Mouse (Mus musculus): ENCODE measurements around the gene Hs3st2. TPM values are rescaled to one million over a fixed set of nuclear protein-coding genes. Genes with fewer than 3 reads are reported as not detected.

Gene Hs3st2
- total RNA-seq, 1 experiment: not detected

- DNase-seq (ENCODE audit: low read depth, low spot score): no peak
- TF ChIP-seq HCFC1 (IDR thresholded peaks at IDR 0.05; ENCODE audit: borderline replicate concordance, insufficient read depth, low read length) (no peak), MAFK (IDR thresholded peaks at IDR 0.05; ENCODE audit: insufficient read depth, low read depth, low read length) (no peak), CHD2 (IDR thresholded peaks at IDR 0.05; ENCODE audit: low read depth, low read length) (no peak), ZC3H11A (IDR thresholded peaks at IDR 0.05; ENCODE audit: borderline replicate concordance, low read depth, low read length) (no peak), ZNF384 (IDR thresholded peaks at IDR 0.05; ENCODE audit: low read depth, low read length) (no peak)
- H3K27ac ChIP-seq (ENCODE audit: insufficient read depth, low read depth, low read length, poor library complexity, severe bottlenecking): no peak overlapping the region
- no peak overlapping the region for H3K9ac ChIP-seq (ENCODE audit: insufficient read depth, low read depth, low read length, poor library complexity, severe bottlenecking)
- no peaks in the 10 kb centered on the region for H3K9me3 ChIP-seq (ENCODE audit: control insufficient read depth, insufficient read depth, low read depth, low read length)
- in situ Hi-C loops (cut with MboI; ENCODE audit: low sequenced_read_pairs in 2 of 2, unreplicated experiment in 2 of 2): no loop called here
- H3K4me1 ChIP-seq (ENCODE audit: control insufficient read depth in 2 of 2, insufficient read depth in 2 of 2, low read length in 2 of 2, poor library complexity in 1 of 2): no peaks in the 10 kb centered on the region
- H3K36me3 ChIP-seq (ENCODE audit: control insufficient read depth, insufficient read depth, low read length, poor library complexity, severe bottlenecking): no peaks in the 10 kb centered on the region; the same call in 1 of the 2 replicates
- no peak overlapping the region for H3K4me3 ChIP-seq (ENCODE audit: insufficient read depth in 1 of 2, low read depth in 1 of 2, low read length in 2 of 2, poor library complexity in 1 of 2, severe bottlenecking in 1 of 2)
Measured at GRCm38 (mm10) chr7:121410716-121411506, 19.3 kb downstream of the Hs3st2 start.

DNA sequence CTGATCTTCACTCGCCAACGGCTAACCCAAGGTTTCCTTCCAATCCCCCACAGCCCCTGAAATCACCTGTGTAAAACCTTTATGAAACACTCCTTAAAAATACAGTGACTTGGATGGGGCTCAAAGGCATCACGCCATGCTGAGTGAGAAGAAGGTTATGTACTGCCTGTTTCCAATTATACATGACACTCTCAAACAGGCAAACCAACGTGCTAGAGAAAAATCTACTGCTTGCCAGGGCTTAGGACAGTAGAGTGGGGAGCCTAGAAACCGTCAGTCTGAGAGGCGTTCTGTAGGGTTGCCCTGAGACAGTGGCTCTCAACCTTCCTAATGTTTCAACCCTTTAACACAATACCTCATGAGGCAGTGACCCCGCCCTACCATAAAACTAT lies 19.8 kb downstream of the Hs3st2 start:
- in situ Hi-C loops (cut with MboI; ENCODE audit: low sequenced_read_pairs in 2 of 2, unreplicated experiment in 2 of 2): no loop called here
- no peak for DNase-seq (ENCODE audit: low read depth, low spot score)

DNA sequence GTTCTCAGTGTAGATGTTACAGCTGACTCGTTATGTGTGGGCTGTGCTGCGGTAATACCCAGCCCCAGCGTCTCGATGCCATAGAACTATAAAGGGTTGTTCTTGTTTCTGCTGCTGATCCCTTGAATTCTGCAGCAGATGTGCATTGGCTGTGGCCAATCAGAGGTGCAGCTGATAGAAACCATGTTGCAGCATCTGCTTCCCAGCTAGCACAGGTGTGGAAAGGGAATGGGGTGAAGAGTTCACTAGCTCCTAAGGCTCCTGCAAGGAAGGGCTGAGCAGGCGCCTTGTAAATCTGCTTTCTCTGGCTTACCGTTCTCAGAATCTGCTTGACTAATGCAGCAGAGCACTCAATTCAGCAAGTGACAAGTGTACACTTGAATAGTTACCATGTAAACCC lies 45.2 kb downstream of the Hs3st2 start:
- Histone ChIP-seq H3K4me3 (ENCODE audit: insufficient read depth in 1 of 2, low read depth in 1 of 2, low read length in 2 of 2, poor library complexity in 1 of 2, severe bottlenecking in 1 of 2) (no peak overlapping the region), H3K9ac (ENCODE audit: insufficient read depth, low read depth, low read length, poor library complexity, severe bottlenecking) (no peak overlapping the region), H3K4me1 (ENCODE audit: control insufficient read depth in 2 of 2, insufficient read depth in 2 of 2, low read length in 2 of 2, poor library complexity in 1 of 2) (no peaks in the 10 kb centered on the region), H3K27ac (ENCODE audit: insufficient read depth, low read depth, low read length, poor library complexity, severe bottlenecking) (no peak overlapping the region), H3K36me3 (ENCODE audit: control insufficient read depth, insufficient read depth, low read length, poor library complexity, severe bottlenecking) (no peaks in the 10 kb centered on the region), H3K9me3 (ENCODE audit: control insufficient read depth, insufficient read depth, low read depth, low read length) (no peaks in the 10 kb centered on the region)
- DNase-seq (ENCODE audit: low read depth, low spot score): no peak
- no peak for TF ChIP-seq CHD2 (IDR thresholded peaks at IDR 0.05; ENCODE audit: low read depth, low read length)
- TF ChIP-seq HCFC1 (IDR thresholded peaks at IDR 0.05; ENCODE audit: borderline replicate concordance, insufficient read depth, low read length): no peak
- no peak for TF ChIP-seq MAFK (IDR thresholded peaks at IDR 0.05; ENCODE audit: insufficient read depth, low read depth, low read length)
- no peak for TF ChIP-seq ZNF384 (IDR thresholded peaks at IDR 0.05; ENCODE audit: low read depth, low read length)
- TF ChIP-seq ZC3H11A (IDR thresholded peaks at IDR 0.05; ENCODE audit: borderline replicate concordance, low read depth, low read length): no peak
- in situ Hi-C loops (cut with MboI; ENCODE audit: low sequenced_read_pairs in 2 of 2, unreplicated experiment in 2 of 2): no loop called here

More for the DNA sequence above, 19.8 kb downstream of the Hs3st2 start:
- Histone ChIP-seq H3K4me3 (ENCODE audit: insufficient read depth in 1 of 2, low read depth in 1 of 2, low read length in 2 of 2, poor library complexity in 1 of 2, severe bottlenecking in 1 of 2) (no peak overlapping the region), H3K4me1 (ENCODE audit: control insufficient read depth in 2 of 2, insufficient read depth in 2 of 2, low read length in 2 of 2, poor library complexity in 1 of 2) (no peaks in the 10 kb centered on the region), H3K36me3 (ENCODE audit: control insufficient read depth, insufficient read depth, low read length, poor library complexity, severe bottlenecking) (no peaks in the 10 kb centered on the region; the same call in 1 of the 2 replicates), H3K9me3 (ENCODE audit: control insufficient read depth, insufficient read depth, low read depth, low read length) (no peaks in the 10 kb centered on the region), H3K9ac (ENCODE audit: insufficient read depth, low read depth, low read length, poor library complexity, severe bottlenecking) (no peak overlapping the region), H3K27ac (ENCODE audit: insufficient read depth, low read depth, low read length, poor library complexity, severe bottlenecking) (no peak overlapping the region)
- TF ChIP-seq CHD2 (IDR thresholded peaks at IDR 0.05; ENCODE audit: low read depth, low read length) (no peak), MAFK (IDR thresholded peaks at IDR 0.05; ENCODE audit: insufficient read depth, low read depth, low read length) (no peak), HCFC1 (IDR thresholded peaks at IDR 0.05; ENCODE audit: borderline replicate concordance, insufficient read depth, low read length) (no peak), ZC3H11A (IDR thresholded peaks at IDR 0.05; ENCODE audit: borderline replicate concordance, low read depth, low read length) (no peak), ZNF384 (IDR thresholded peaks at IDR 0.05; ENCODE audit: low read depth, low read length) (no peak)

GRCm38 (mm10) chr7:121441186-121441585 lies 49.5 kb downstream of the Hs3st2 start:
- no peaks in the 10 kb centered on the region for H3K36me3 ChIP-seq (ENCODE audit: control insufficient read depth, insufficient read depth, low read length, poor library complexity, severe bottlenecking)
- no peak for DNase-seq (ENCODE audit: low read depth, low spot score)
- H3K4me1 ChIP-seq (ENCODE audit: control insufficient read depth in 2 of 2, insufficient read depth in 2 of 2, low read length in 2 of 2, poor library complexity in 1 of 2): no peaks in the 10 kb centered on the region
- H3K9ac ChIP-seq (ENCODE audit: insufficient read depth, low read depth, low read length, poor library complexity, severe bottlenecking): no peak overlapping the region
- in situ Hi-C loops (cut with MboI; ENCODE audit: low sequenced_read_pairs in 2 of 2, unreplicated experiment in 2 of 2): no loop called here
- no peak overlapping the region for H3K4me3 ChIP-seq (ENCODE audit: insufficient read depth in 1 of 2, low read depth in 1 of 2, low read length in 2 of 2, poor library complexity in 1 of 2, severe bottlenecking in 1 of 2)
- no peaks in the 10 kb centered on the region for H3K9me3 ChIP-seq (ENCODE audit: control insufficient read depth, insufficient read depth, low read depth, low read length)
- TF ChIP-seq HCFC1 (IDR thresholded peaks at IDR 0.05; ENCODE audit: borderline replicate concordance, insufficient read depth, low read length): no peak
- TF ChIP-seq MAFK (IDR thresholded peaks at IDR 0.05; ENCODE audit: insufficient read depth, low read depth, low read length): no peak
- no peak for TF ChIP-seq ZNF384 (IDR thresholded peaks at IDR 0.05; ENCODE audit: low read depth, low read length)
- TF ChIP-seq CHD2 (IDR thresholded peaks at IDR 0.05; ENCODE audit: low read depth, low read length): no peak
- TF ChIP-seq ZC3H11A (IDR thresholded peaks at IDR 0.05; ENCODE audit: borderline replicate concordance, low read depth, low read length): no peak
- no peak overlapping the region for H3K27ac ChIP-seq (ENCODE audit: insufficient read depth, low read depth, low read length, poor library complexity, severe bottlenecking)
